Mouse (Mus musculus): ENCODE data around the gene Spatc1l.

DNA sequence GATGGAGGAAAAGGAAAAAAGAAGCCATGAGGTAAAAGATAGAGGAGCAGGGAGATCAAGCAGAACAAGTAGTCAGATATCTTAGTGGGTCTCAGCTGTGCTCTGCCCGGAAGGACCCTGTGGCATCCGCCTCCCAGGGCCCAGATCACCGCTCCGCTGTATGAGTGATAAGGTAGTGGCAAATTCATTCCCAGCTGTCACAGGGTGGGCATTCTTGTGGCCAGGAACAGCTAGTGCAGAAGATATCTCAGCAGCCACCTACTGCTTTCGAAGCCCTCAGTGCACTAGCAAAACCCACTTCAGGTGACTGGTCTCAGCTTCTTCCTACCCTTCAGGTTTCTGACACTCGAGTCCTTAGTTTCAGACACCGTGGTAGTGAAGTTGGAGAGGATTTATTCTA lies 50.4 kb downstream of the Spatc1l start:
- TF ChIP-seq CTCF (IDR thresholded peaks at IDR 0.05; ENCODE audit: low read depth, low read length) (no peak), POLR2A (IDR thresholded peaks at IDR 0.05; ENCODE audit: borderline replicate concordance, low read depth, low read length) (no peak)
